Mouse (Mus musculus): Measurements from ENCODE around the gene Nod2. TPM values are rescaled to one million over a fixed set of nuclear protein-coding genes. Genes with fewer than 3 reads are reported as not detected.

Nod2 gene
- polyA plus RNA-seq, 2 experiments: 0.18 to 0.59 TPM

- H3K36me3 ChIP-seq (ENCODE audit: control insufficient read depth, insufficient read depth, low read length): no peaks in the 10 kb centered on the region
- no peaks in the 10 kb centered on the region for H3K9me3 ChIP-seq (ENCODE audit: control insufficient read depth, low read length)
- no peak for TF ChIP-seq POLR2A (IDR thresholded peaks at IDR 0.05; ENCODE audit: borderline replicate concordance, extremely low read depth, insufficient read depth, insufficient read length)
- H3K27ac ChIP-seq (replicated peaks; ENCODE audit: low read depth, low read length): no peak overlapping the region
- no peak overlapping the region for H3K9ac ChIP-seq (ENCODE audit: low read depth, low read length, severe bottlenecking)
- no peaks in the 10 kb centered on the region for H3K27me3 ChIP-seq (ENCODE audit: control insufficient read depth, insufficient read depth, low read length)
- no peak overlapping the region for H3K4me3 ChIP-seq (replicated peaks; ENCODE audit: low read length)
- DNase-seq (ENCODE audit: low spot score) (no peak), ATAC-seq (ENCODE audit: low FRiP score, low read depth) (no peak)
- no peak overlapping the region for H3K4me2 ChIP-seq (replicated peaks; ENCODE audit: low read depth, low read length, severe bottlenecking)
- H3K4me1 ChIP-seq (ENCODE audit: control insufficient read depth, insufficient read depth, low read length): no peaks in the 10 kb centered on the region
- WGBS: 70% methylated on average over 5 of the region's 5 CpGs
Observed at GRCm38 (mm10) chr8:88618612-88619011, 28.5 kb upstream of the Nod2 start.

DNA sequence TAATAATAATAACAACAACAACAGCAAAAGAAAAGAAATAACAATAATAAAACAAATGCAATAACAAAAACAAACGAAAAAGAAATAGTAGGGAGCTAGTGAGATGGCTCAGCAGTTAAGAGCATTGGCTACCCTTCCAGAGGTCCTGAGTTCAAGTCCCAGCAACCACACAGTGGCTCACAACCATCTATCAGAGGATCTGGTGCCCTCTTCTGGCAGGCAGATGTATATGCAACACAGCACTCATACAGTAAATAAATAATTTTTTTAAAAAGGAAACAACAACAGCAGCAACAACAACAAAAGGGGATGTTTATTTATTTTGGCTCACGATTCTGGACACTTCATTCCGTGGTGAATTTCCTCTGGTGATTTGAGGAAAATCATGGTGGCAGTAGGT, 27.6 kb upstream of the Nod2 start:
- Histone ChIP-seq H3K4me1 (ENCODE audit: control insufficient read depth, insufficient read depth, low read length) (no peaks in the 10 kb centered on the region), H3K36me3 (ENCODE audit: control insufficient read depth, insufficient read depth, low read length) (no peaks in the 10 kb centered on the region), H3K9me3 (ENCODE audit: control insufficient read depth, low read length) (no peaks in the 10 kb centered on the region), H3K27me3 (ENCODE audit: control insufficient read depth, insufficient read depth, low read length) (no peaks in the 10 kb centered on the region), H3K27ac (replicated peaks; ENCODE audit: low read depth, low read length) (no peak overlapping the region), H3K4me3 (replicated peaks; ENCODE audit: low read length) (no peak overlapping the region), H3K4me2 (replicated peaks; ENCODE audit: low read depth, low read length, severe bottlenecking) (no peak overlapping the region), H3K9ac (ENCODE audit: low read depth, low read length, severe bottlenecking) (no peak overlapping the region)
- no peak for TF ChIP-seq POLR2A (IDR thresholded peaks at IDR 0.05; ENCODE audit: borderline replicate concordance, extremely low read depth, insufficient read depth, insufficient read length)
- DNase-seq (ENCODE audit: low spot score) (no peak), ATAC-seq (ENCODE audit: low FRiP score, low read depth) (no peak)
- WGBS: 68% methylated on average over 3 of the region's 3 CpGs

GRCm38 (mm10) chr8:88620931-88621330, 26.2 kb upstream of the Nod2 start:
- H3K9me3 ChIP-seq (ENCODE audit: control insufficient read depth, low read length): no peaks in the 10 kb centered on the region

DNA sequence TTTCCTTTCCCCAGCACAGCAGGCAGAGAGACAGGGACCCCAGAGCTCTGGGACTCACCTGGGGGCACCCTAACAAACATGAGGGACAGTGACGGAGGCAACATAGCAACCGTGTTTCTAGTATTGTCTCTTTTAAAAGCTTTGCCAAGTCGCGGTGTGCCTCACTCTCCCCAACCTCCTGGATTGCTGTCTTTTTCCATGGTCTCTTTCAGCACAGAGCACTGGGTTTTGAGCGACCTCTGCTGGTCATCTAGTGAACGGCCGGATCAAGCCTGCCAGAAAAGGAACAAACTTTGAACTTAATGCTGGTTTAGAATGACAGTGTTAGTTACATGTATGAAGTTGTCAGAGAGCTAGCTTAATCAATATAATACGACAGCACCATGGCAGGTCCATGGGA, 25.7 kb upstream of the Nod2 start:
- 2% methylated on average over 8 of the region's 8 CpGs for WGBS
- Histone ChIP-seq H3K9ac (ENCODE audit: low read depth, low read length, severe bottlenecking) (no peak overlapping the region), H3K4me2 (replicated peaks; ENCODE audit: low read depth, low read length, severe bottlenecking) (no peak overlapping the region), H3K27ac (replicated peaks; ENCODE audit: low read depth, low read length) (no peak overlapping the region), H3K36me3 (ENCODE audit: control insufficient read depth, insufficient read depth, low read length) (no peaks in the 10 kb centered on the region), H3K9me3 (ENCODE audit: control insufficient read depth, low read length) (no peaks in the 10 kb centered on the region), H3K27me3 (ENCODE audit: control insufficient read depth, insufficient read depth, low read length) (no peaks in the 10 kb centered on the region), H3K4me1 (ENCODE audit: control insufficient read depth, insufficient read depth, low read length) (no peaks in the 10 kb centered on the region), H3K4me3 (replicated peaks; ENCODE audit: low read length) (no peak overlapping the region)
- peak; percentile 72 for ATAC-seq (ENCODE audit: low FRiP score, low read depth)
- peak; percentile 77 for DNase-seq (ENCODE audit: low spot score)
- no peak for TF ChIP-seq POLR2A (IDR thresholded peaks at IDR 0.05; ENCODE audit: borderline replicate concordance, extremely low read depth, insufficient read depth, insufficient read length)

More at GRCm38 (mm10) chr8:88620931-88621330, 26.2 kb upstream of the Nod2 start:
- no peaks in the 10 kb centered on the region for H3K36me3 ChIP-seq (ENCODE audit: control insufficient read depth, insufficient read depth, low read length)
- H3K4me2 ChIP-seq (replicated peaks; ENCODE audit: low read depth, low read length, severe bottlenecking): no peak overlapping the region
- DNase-seq (ENCODE audit: low spot score) (no peak), ATAC-seq (ENCODE audit: low FRiP score, low read depth) (no peak)
- no peaks in the 10 kb centered on the region for H3K4me1 ChIP-seq (ENCODE audit: control insufficient read depth, insufficient read depth, low read length)
- no peak overlapping the region for H3K27ac ChIP-seq (replicated peaks; ENCODE audit: low read depth, low read length)
- no peak overlapping the region for H3K4me3 ChIP-seq (replicated peaks; ENCODE audit: low read length)
- H3K27me3 ChIP-seq (ENCODE audit: control insufficient read depth, insufficient read depth, low read length): no peaks in the 10 kb centered on the region
- no peak overlapping the region for H3K9ac ChIP-seq (ENCODE audit: low read depth, low read length, severe bottlenecking)
- TF ChIP-seq POLR2A (IDR thresholded peaks at IDR 0.05; ENCODE audit: borderline replicate concordance, extremely low read depth, insufficient read depth, insufficient read length): no peak
- WGBS: 69% methylated on average over 5 of the region's 5 CpGs

GRCm38 (mm10) chr8:88623351-88623750, 23.8 kb upstream of the Nod2 start:
- no peak overlapping the region for H3K9ac ChIP-seq (ENCODE audit: low read depth, low read length, severe bottlenecking)
- no peaks in the 10 kb centered on the region for H3K9me3 ChIP-seq (ENCODE audit: control insufficient read depth, low read length)
- TF ChIP-seq POLR2A (IDR thresholded peaks at IDR 0.05; ENCODE audit: borderline replicate concordance, extremely low read depth, insufficient read depth, insufficient read length): no peak
- 0 out of 2 replicates have a peak, but pooled peaks cover under 1% of the 10 kb centered on the region for H3K27me3 ChIP-seq (ENCODE audit: control insufficient read depth, insufficient read depth, low read length)
- ATAC-seq (ENCODE audit: low FRiP score, low read depth) (no peak), DNase-seq (ENCODE audit: low spot score) (no peak)
- H3K27ac ChIP-seq (replicated peaks; ENCODE audit: low read depth, low read length): no peak overlapping the region
- peaks cover 8% of the 10 kb centered on the region for H3K4me1 ChIP-seq (ENCODE audit: control insufficient read depth, insufficient read depth, low read length)
- 71% methylated on average over 3 of the region's 3 CpGs for WGBS
- no peaks in the 10 kb centered on the region for H3K36me3 ChIP-seq (ENCODE audit: control insufficient read depth, insufficient read depth, low read length)
- no peak overlapping the region for H3K4me3 ChIP-seq (replicated peaks; ENCODE audit: low read length)
- no peak overlapping the region for H3K4me2 ChIP-seq (replicated peaks; ENCODE audit: low read depth, low read length, severe bottlenecking)

DNA sequence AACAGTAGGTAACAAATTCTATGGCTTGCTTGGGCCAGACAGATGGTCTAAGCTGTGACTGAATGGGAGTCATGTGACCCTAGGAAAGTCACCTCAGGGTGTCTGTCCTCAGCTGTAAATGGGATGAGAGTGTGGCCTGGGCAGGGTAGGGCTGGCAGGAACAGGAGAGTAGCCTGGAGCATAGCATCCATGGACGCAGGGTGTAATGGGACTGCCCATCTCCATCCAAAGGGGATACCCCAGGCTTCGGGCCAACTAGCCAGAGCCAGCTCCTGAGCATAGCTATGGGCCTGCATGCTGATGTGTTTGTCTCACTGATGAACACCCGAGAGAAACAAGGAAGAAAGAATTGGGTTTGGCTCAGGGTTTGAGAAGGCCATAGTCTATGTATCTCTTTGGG, 22.8 kb upstream of the Nod2 start:
- Histone ChIP-seq H3K9ac (ENCODE audit: low read depth, low read length, severe bottlenecking) (no peak overlapping the region), H3K4me1 (ENCODE audit: control insufficient read depth, insufficient read depth, low read length) (peaks cover 9% of the 10 kb centered on the region), H3K36me3 (ENCODE audit: control insufficient read depth, insufficient read depth, low read length) (no peaks in the 10 kb centered on the region), H3K4me3 (replicated peaks; ENCODE audit: low read length) (no peak overlapping the region), H3K4me2 (replicated peaks; ENCODE audit: low read depth, low read length, severe bottlenecking) (no peak overlapping the region), H3K9me3 (ENCODE audit: control insufficient read depth, low read length) (no peaks in the 10 kb centered on the region), H3K27me3 (ENCODE audit: control insufficient read depth, insufficient read depth, low read length) (0 out of 2 replicates have a peak, but pooled peaks cover 6% of the 10 kb centered on the region), H3K27ac (replicated peaks; ENCODE audit: low read depth, low read length) (no peak overlapping the region)
- ATAC-seq (ENCODE audit: low FRiP score, low read depth) (no peak), DNase-seq (ENCODE audit: low spot score) (no peak)
- no peak for TF ChIP-seq POLR2A (IDR thresholded peaks at IDR 0.05; ENCODE audit: borderline replicate concordance, extremely low read depth, insufficient read depth, insufficient read length)
- 82% methylated on average over 3 of the region's 3 CpGs for WGBS
